ENCODE assay signal across 8 mouse cellular contexts in genomic region chr4:116053399-116053961, GRCm38 (mm10). TPM values are rescaled to one million over a fixed set of nuclear protein-coding genes. Genes with fewer than 3 reads are reported as not detected.
A peak's percentile ranks its signal among the peaks of the same experiment; 100 is the strongest.
DNase-seq lines count a peak whose midpoint lies in the region; ATAC-seq lines count a peak whose summit lies in the region.

Gene Nsun4 (minus strand): TSS chr4:116053876.

- DNase-seq in CD4-positive, CD25-positive, alpha-beta regulatory T cell, adult 2 months (ENCODE audit: low read depth, low spot score) = peak; percentile 97
- peak; percentile 51 for DNase-seq in fat pad, adult 2 months (ENCODE audit: extremely low read depth, low read depth, low spot score)
- DNase-seq in kidney, postnatal 10 days = peak; percentile 94
- peak; percentile 94 to 95 for DNase-seq in natural killer cell, adult 2 months (ENCODE audit: low spot score in 2 of 2)

- H3K27ac ChIP-seq in brown adipose tissue, adult 24 weeks (replicated peaks; ENCODE audit: low read depth, low read length) = peak within 1 kb of the TSS; percentile 93
- H3K27ac ChIP-seq in heart, embryonic 13.5 days (replicated peaks) = peak within 1 kb of the TSS; percentile 95
- peak within 1 kb of the TSS; percentile 95 for H3K27ac ChIP-seq in liver, embryonic 12.5 days
- peak within 1 kb of the TSS; percentile 97 for H3K27ac ChIP-seq in stomach, embryonic 15.5 days

- peaks cover 6% of the 10 kb centered on the region for H3K36me3 ChIP-seq in heart, embryonic 13.5 days
- peaks cover 3% of the 10 kb centered on the region; the same call in 1 of the 2 replicates for H3K36me3 ChIP-seq in liver, embryonic 12.5 days
- H3K36me3 ChIP-seq in stomach, embryonic 15.5 days = no peaks in the 10 kb centered on the region

- H3K4me2 ChIP-seq in heart, embryonic 13.5 days = peak within 1 kb of the TSS; percentile 96
- peak within 1 kb of the TSS; percentile 95 for H3K4me2 ChIP-seq in liver, embryonic 12.5 days
- peak within 1 kb of the TSS; percentile 85 for H3K4me2 ChIP-seq in stomach, embryonic 15.5 days

- no peaks in the 10 kb centered on the region for H3K27me3 ChIP-seq in heart, embryonic 13.5 days (replicated peaks)
- no peaks in the 10 kb centered on the region for H3K27me3 ChIP-seq in liver, embryonic 12.5 days (replicated peaks)
- H3K27me3 ChIP-seq in stomach, embryonic 15.5 days (replicated peaks) = no peaks in the 10 kb centered on the region

- peak within 1 kb of the TSS; percentile 86 for H3K9ac ChIP-seq in heart, embryonic 13.5 days
- peak within 1 kb of the TSS; percentile 73 for H3K9ac ChIP-seq in liver, embryonic 12.5 days
- H3K9ac ChIP-seq in stomach, embryonic 15.5 days = peak within 1 kb of the TSS; percentile 24; the same call in 1 of the 2 replicates

- H3K4me1 ChIP-seq in brown adipose tissue, adult 24 weeks (ENCODE audit: control insufficient read depth, insufficient read depth, insufficient read length, low read length) = peaks cover 3% of the 10 kb centered on the region; the same call in 1 of the 2 replicates
- peaks cover 24% of the 10 kb centered on the region for H3K4me1 ChIP-seq in heart, embryonic 13.5 days
- peaks cover 27% of the 10 kb centered on the region for H3K4me1 ChIP-seq in liver, embryonic 12.5 days
- H3K4me1 ChIP-seq in stomach, embryonic 15.5 days = peaks cover 12% of the 10 kb centered on the region; the same call in 1 of the 2 replicates

- peak; percentile 89 for ATAC-seq in heart, embryonic 13.5 days (ENCODE audit: extremely low read depth, insufficient number of reproducible peaks, low FRiP score, low TSS enrichment)
- peak; percentile 96 for ATAC-seq in liver, embryonic 12.5 days
- ATAC-seq in stomach, embryonic 15.5 days (ENCODE audit: insufficient read depth, low FRiP score, low read depth) = peak; percentile 96

- 0% methylated on average over 35 of the region's 35 CpGs for WGBS in heart, embryonic 13.5 days
- WGBS in liver, embryonic 12.5 days (ENCODE audit: insufficient replicate concordance) = under 1% methylated on average over 35 of the region's 35 CpGs
- WGBS in stomach, embryonic 15.5 days = under 1% methylated on average over 35 of the region's 35 CpGs

- peak within 1 kb of the TSS; percentile 83 for H3K4me3 ChIP-seq in brown adipose tissue, adult 24 weeks (ENCODE audit: insufficient read depth, low read depth, low read length)
- peak within 1 kb of the TSS; percentile 72 for H3K4me3 ChIP-seq in heart, embryonic 13.5 days
- H3K4me3 ChIP-seq in liver, embryonic 12.5 days = peak within 1 kb of the TSS; percentile 69
- H3K4me3 ChIP-seq in stomach, embryonic 15.5 days (replicated peaks) = peak within 1 kb of the TSS; percentile 61

- H3K9me3 ChIP-seq in heart, embryonic 13.5 days = no peaks in the 10 kb centered on the region
- H3K9me3 ChIP-seq in liver, embryonic 12.5 days (replicated peaks) = no peaks in the 10 kb centered on the region
- no peaks in the 10 kb centered on the region for H3K9me3 ChIP-seq in stomach, embryonic 15.5 days

RNA-seq across cellular contexts. Expression of gene Nsun4, which starts in this region (rescaled TPM):
- 22.6 and 35.3 TPM in 2 replicates for polyA plus RNA-seq in brown adipose tissue, adult 24 weeks (2012; ENCODE audit: insufficient read depth, insufficient read length, missing spikeins)
- polyA plus RNA-seq in heart, embryonic 13.5 days (2015; fragmentation: Nextera tagmentation; extraction: Ambion mirVana) = 24.9 and 25.3 TPM in 2 replicates
- 10.7 and 11.4 TPM in 2 replicates for polyA plus RNA-seq in liver, embryonic 12.5 days (2016; fragmentation: Nextera tagmentation; extraction: Ambion mirVana)
- 19.8 and 21.0 TPM in 2 replicates for polyA plus RNA-seq in stomach, embryonic 15.5 days (2015; fragmentation: Nextera tagmentation; extraction: Ambion mirVana)

Comparison
In these comparisons a context has a peak if more than half of its experiments do, and no peak if none do; other contexts are left out.
1. Peak in every context shown above with its lines: DNase-seq, ATAC-seq, H3K4me3 ChIP-seq and H3K27ac ChIP-seq.
2. H3K9ac ChIP-seq: peak in every context shown above with its lines; median percentile 86 in heart, embryonic 13.5 days; 73 in liver, embryonic 12.5 days; 24 in stomach, embryonic 15.5 days.